Mouse (Mus musculus): ENCODE results near the gene Asah2.

GRCm38 (mm10) chr19:32102976-32103300, 5.1 kb downstream of the Asah2 start:
- TF ChIP-seq POLR2A (IDR thresholded peaks at IDR 0.05; ENCODE audit: low read depth, low read length) (no peak), CTCF (conservative IDR thresholded peaks at IDR 0.05; ENCODE audit: insufficient read depth, insufficient read length, low read depth, low read length) (no peak)
